Mouse (Mus musculus) neural tube, embryonic 15.5 days (tissue): ENCODE results near the gene Espn. TPM values are rescaled to one million over a fixed set of nuclear protein-coding genes. Genes with fewer than 3 reads are reported as not detected.
A peak's percentile ranks its signal among the peaks of the same experiment; 100 is the strongest.

ENCODE experiments used
- ATAC-seq: fragments of 200-750 bp; cut with Nextera tagmentation; 2 replicates; pipeline ENCODE4 v1.8.0; 2017; ENCODE audit warnings: mild to moderate bottlenecking, moderate TSS enrichment, moderate library complexity; ENCODE audit not compliant: low FRiP score
- H3K27ac ChIP-seq: fragments of 300-500 bp; sonication (generic); replicated peaks from 2 replicates; pipeline ENCODE4 v1.5.1; 2015; ENCODE audit warnings: mild to moderate bottlenecking, inconsistent platforms
- H3K27me3 ChIP-seq: fragments of 300-500 bp; sonication (generic); replicated peaks from 2 replicates; pipeline ENCODE4 v1.6.1; 2015; ENCODE audit warnings: inconsistent platforms
- H3K36me3 ChIP-seq: fragments of 300-500 bp; sonication (generic); 2 replicates; pipeline ENCODE4 v1.6.1; 2015; ENCODE audit warnings: inconsistent platforms
- H3K4me1 ChIP-seq: fragments of 300-500 bp; sonication (generic); 2 replicates; pipeline ENCODE4 v1.6.1; 2015; ENCODE audit warnings: inconsistent platforms
- H3K4me2 ChIP-seq: fragments of 300-500 bp; sonication (generic); 2 replicates; pipeline ENCODE4 v1.6.1; 2015; ENCODE audit warnings: inconsistent platforms, mild to moderate bottlenecking, moderate library complexity
- H3K4me3 ChIP-seq: fragments of 300-500 bp; sonication (generic); replicated peaks from 2 replicates; pipeline ENCODE4 v1.5.1; 2015; ENCODE audit warnings: mild to moderate bottlenecking, inconsistent platforms
- H3K9ac ChIP-seq: fragments of 300-500 bp; sonication (generic); replicated peaks from 2 replicates; pipeline ENCODE4 v1.6.1; 2015; ENCODE audit warnings: mild to moderate bottlenecking, inconsistent platforms
- H3K9me3 ChIP-seq: fragments of 300-500 bp; sonication (generic); replicated peaks from 2 replicates; pipeline ENCODE4 v1.6.1; 2016; ENCODE audit warnings: inconsistent platforms
- WGBS: fragments of 180-500 bp; shearing (Covaris S2); methylation state at CpG from one replicate; pipeline ENCODE4 v1.1.7; 2015; ENCODE audit warnings: mixed read lengths; 5-methylcytosine and 5-hydroxymethylcytosine counted together
- polyA plus RNA-seq: library from polyadenylated mRNA; unstranded; fragments of >200 nt; fragmentation: Nextera tagmentation; extraction: Ambion mirVana; gene quantifications from 2 replicates; pipeline ENCODE4 v1.2.1, GENCODE M21; 2015

Gene Espn
- polyA plus RNA-seq, 1 experiment from 2014 or later = 0.31 TPM

DNA sequence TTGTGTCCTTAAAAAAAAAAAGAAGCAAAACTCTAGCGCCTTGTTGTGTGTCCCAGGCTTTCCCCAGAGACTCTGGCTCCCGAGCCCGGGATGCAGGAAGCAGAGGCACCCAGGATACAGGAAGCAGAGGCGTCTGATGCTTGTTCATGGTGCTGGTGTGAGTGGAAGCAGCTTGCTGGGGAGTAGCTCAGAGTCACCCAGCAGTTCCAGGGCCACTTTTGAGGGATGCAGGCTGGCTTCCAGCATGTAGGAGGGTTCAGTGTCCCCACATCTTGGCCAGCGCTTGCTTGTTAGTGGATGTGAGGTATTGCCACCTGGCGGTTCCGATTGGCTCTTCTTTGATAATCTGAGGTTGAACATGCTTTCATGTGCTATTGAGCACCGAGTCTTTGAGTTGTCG lies 35.0 kb upstream of the Espn start:
- 0 out of 2 replicates have a peak, but pooled peaks cover 2% of the 10 kb centered on the region for H3K36me3 ChIP-seq
- peaks cover 42% of the 10 kb centered on the region for H3K4me1 ChIP-seq
- ATAC-seq = no peak
- no peak overlapping the region for H3K9ac ChIP-seq
- no peak overlapping the region for H3K27ac ChIP-seq
- WGBS = 90% methylated on average over 9 of the region's 9 CpGs
- H3K4me3 ChIP-seq = no peak overlapping the region
- no peaks in the 10 kb centered on the region for H3K27me3 ChIP-seq
- no peaks in the 10 kb centered on the region for H3K9me3 ChIP-seq
- H3K4me2 ChIP-seq = peak overlapping the region; percentile 43; the same call in 1 of the 2 replicates

GRCm38 (mm10) chr4:152186205-152187082 lies 34.3 kb upstream of the Espn start:
- peaks cover 42% of the 10 kb centered on the region for H3K4me1 ChIP-seq
- H3K4me2 ChIP-seq = peak overlapping the region; percentile 43
- H3K27me3 ChIP-seq = no peaks in the 10 kb centered on the region
- 0 out of 2 replicates have a peak, but pooled peaks cover 3% of the 10 kb centered on the region for H3K36me3 ChIP-seq
- peak overlapping the region; percentile 72 for H3K27ac ChIP-seq
- 46% methylated on average over 14 of the region's 14 CpGs for WGBS
- no peak overlapping the region; the same call in 1 of the 2 replicates for H3K9ac ChIP-seq
- no peaks in the 10 kb centered on the region for H3K9me3 ChIP-seq
- ATAC-seq = no peak
- peak overlapping the region; percentile 13 for H3K4me3 ChIP-seq

DNA sequence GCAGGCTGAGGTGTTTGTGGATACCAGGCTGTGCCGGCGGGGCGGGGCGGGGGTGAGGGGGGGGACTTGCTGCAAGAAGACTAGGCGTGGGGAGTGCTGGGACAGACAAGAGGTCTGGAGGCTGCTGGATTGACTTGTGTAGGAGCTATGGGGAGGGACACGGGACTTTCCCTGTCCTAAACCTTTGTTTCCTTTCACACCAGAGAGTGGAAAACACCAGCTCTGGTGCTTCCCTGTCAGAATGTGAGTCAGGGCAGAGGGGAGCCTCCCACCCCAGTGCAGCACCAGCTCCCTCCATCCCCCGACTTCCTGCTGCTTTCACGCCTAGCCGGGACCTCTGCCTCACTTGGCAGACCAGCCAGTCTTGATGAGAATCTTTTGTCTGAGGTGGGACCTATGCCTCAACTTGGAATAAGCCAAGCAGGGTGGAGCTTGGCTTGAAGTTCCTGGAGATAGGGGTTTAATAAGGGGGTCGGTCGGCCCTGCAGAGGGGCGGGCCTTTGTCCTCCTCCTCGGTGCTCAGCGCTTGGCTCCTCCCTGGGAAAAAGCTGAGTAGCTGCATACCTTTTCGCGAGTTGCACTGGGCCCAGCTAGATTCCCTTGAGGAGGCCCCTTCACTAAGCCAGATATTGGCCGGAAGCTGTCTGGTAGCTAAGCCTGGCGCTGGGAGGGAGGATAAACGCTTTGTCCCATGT lies 33.5 kb upstream of the Espn start:
- Histone ChIP-seq H3K9ac (no peak overlapping the region; the same call in 1 of the 2 replicates), H3K9me3 (no peaks in the 10 kb centered on the region), H3K4me2 (peak overlapping the region; percentile 43), H3K27ac (peak overlapping the region; percentile 72), H3K4me3 (peak overlapping the region; percentile 13), H3K27me3 (no peaks in the 10 kb centered on the region), H3K36me3 (peaks cover 5% of the 10 kb centered on the region; the same call in 1 of the 2 replicates), H3K4me1 (peaks cover 40% of the 10 kb centered on the region)
- ATAC-seq = peak; percentile 53
- WGBS = 10% methylated on average over 19 of the region's 19 CpGs

GRCm38 (mm10) chr4:152185137-152185509 lies 33.0 kb upstream of the Espn start:
- peak; percentile 16; the same call in 1 of the 2 replicates for ATAC-seq
- peak overlapping the region; percentile 43 for H3K4me2 ChIP-seq
- H3K9ac ChIP-seq = no peak overlapping the region
- H3K27ac ChIP-seq = peak overlapping the region; percentile 72
- no peaks in the 10 kb centered on the region for H3K9me3 ChIP-seq
- H3K4me1 ChIP-seq = peaks cover 41% of the 10 kb centered on the region
- 0 out of 2 replicates have a peak, but pooled peaks cover under 1% of the 10 kb centered on the region for H3K27me3 ChIP-seq
- 6% methylated on average over 3 of the region's 3 CpGs for WGBS
- no peak overlapping the region for H3K4me3 ChIP-seq
- H3K36me3 ChIP-seq = peaks cover 7% of the 10 kb centered on the region; the same call in 1 of the 2 replicates

- 57% methylated on average over 7 of the region's 7 CpGs for WGBS
These were observed 32.3 kb upstream of the Espn start for GRCm38 (mm10) chr4:152184353-152185035.

GRCm38 (mm10) chr4:152182205-152182604 lies 30.0 kb upstream of the Espn start:
- peaks cover 4% of the 10 kb centered on the region; the same call in 1 of the 2 replicates for H3K27me3 ChIP-seq
- no peak overlapping the region for H3K9ac ChIP-seq
- peaks cover 60% of the 10 kb centered on the region for H3K4me1 ChIP-seq
- H3K4me2 ChIP-seq = no peak overlapping the region
- H3K4me3 ChIP-seq = no peak overlapping the region
- H3K36me3 ChIP-seq = peaks cover 7% of the 10 kb centered on the region; the same call in 1 of the 2 replicates
- H3K9me3 ChIP-seq = no peaks in the 10 kb centered on the region
- no peak for ATAC-seq
- H3K27ac ChIP-seq = no peak overlapping the region
- 95% methylated on average over 10 of the region's 10 CpGs for WGBS

More at GRCm38 (mm10) chr4:152184353-152185035, 32.3 kb upstream of the Espn start:
- no peak overlapping the region for H3K4me2 ChIP-seq
- no peak overlapping the region for H3K4me3 ChIP-seq
- H3K27ac ChIP-seq = peak overlapping the region; percentile 72; the same call in 1 of the 2 replicates
- H3K9me3 ChIP-seq = no peaks in the 10 kb centered on the region
- H3K36me3 ChIP-seq = peaks cover 7% of the 10 kb centered on the region; the same call in 1 of the 2 replicates
- H3K27me3 ChIP-seq = peaks cover 4% of the 10 kb centered on the region; the same call in 1 of the 2 replicates
- H3K4me1 ChIP-seq = peaks cover 45% of the 10 kb centered on the region
- no peak for ATAC-seq
- no peak overlapping the region for H3K9ac ChIP-seq

DNA sequence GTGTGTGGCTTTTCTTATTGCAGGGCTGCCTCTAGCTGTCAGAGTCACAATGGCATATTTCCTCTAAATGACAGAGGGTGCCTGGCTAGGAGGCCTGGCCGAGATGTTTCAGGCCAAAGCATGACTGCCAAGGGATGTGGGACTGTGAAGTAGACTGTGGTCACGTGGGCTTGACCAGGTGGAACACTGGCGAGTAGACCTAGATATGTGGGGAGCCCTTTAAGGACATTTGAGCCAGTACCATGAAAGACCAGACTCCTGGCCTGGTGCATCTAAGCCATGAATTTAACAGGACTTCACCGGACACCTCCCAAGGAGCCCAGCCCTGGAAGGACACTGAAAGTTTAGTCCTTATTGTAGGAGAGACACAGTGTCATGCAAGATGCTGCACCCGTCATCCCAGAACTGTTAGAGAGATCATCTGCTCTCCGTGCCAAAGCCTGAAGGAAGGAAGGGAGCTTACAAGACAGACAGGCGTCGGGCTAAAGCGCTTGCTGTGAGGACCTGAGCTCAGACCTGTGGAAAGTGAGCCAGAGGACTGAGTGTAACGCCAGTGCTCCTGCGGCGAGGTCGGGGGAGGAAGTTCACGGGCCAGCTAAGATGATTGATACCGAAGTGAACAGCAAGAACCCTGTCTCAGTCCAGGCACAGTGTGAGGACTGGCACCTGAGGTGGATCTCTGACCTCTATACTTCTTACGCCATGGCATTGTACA lies 27.9 kb upstream of the Espn start:
- no peak overlapping the region for H3K27ac ChIP-seq
- peak overlapping the region; percentile 82 for H3K9ac ChIP-seq
- H3K4me3 ChIP-seq = peak overlapping the region; percentile 79
- peaks cover 43% of the 10 kb centered on the region for H3K4me1 ChIP-seq
- peaks cover 7% of the 10 kb centered on the region; the same call in 1 of the 2 replicates for H3K36me3 ChIP-seq
- H3K4me2 ChIP-seq = peak overlapping the region; percentile 91
- 84% methylated on average over 16 of the region's 16 CpGs for whole genome bisulfite sequencing
- H3K27me3 ChIP-seq = peaks cover 8% of the 10 kb centered on the region
- H3K9me3 ChIP-seq = no peaks in the 10 kb centered on the region
- no peak for ATAC-seq

- peaks cover 8% of the 10 kb centered on the region for H3K27me3 ChIP-seq
- no peak for ATAC-seq
- peak overlapping the region; percentile 79 for H3K4me3 ChIP-seq
- no peaks in the 10 kb centered on the region for H3K9me3 ChIP-seq
- peak overlapping the region; percentile 82 for H3K9ac ChIP-seq
- peaks cover 34% of the 10 kb centered on the region for H3K4me1 ChIP-seq
- 12% methylated on average over 16 of the region's 16 CpGs for WGBS
- H3K27ac ChIP-seq = peak overlapping the region; percentile 83
- H3K36me3 ChIP-seq = peaks cover 7% of the 10 kb centered on the region; the same call in 1 of the 2 replicates
- H3K4me2 ChIP-seq = peak overlapping the region; percentile 91
These were observed 26.9 kb upstream of the Espn start for GRCm38 (mm10) chr4:152178916-152179705.

DNA sequence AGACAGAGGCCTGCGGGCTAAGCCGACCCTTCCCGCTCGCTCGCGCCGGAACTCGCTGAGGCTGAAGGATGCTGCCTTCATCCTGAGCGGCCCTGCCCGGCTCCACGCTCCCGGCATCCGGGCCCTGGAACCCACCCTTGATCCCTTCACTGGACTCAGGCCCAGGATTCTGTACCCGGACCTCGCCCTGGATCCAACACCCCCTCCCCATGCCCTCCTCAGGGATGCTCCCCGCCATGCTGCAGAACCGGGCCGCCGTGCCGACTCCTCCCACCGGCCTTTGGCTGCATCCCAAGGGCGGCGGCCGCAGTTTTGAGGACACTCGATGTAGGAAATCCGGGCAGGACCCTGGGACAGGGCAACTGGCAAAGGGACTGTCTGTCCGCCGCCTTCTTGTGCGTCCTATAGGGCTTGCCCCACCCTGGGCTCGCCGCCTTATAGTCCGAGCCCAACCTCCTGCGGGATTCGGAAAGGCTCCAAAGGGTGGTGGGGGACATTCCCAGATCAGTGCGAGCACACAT lies 26.2 kb upstream of the Espn start:
- under 1% methylated on average over 35 of the region's 35 CpGs for WGBS
- peaks cover 34% of the 10 kb centered on the region for H3K4me1 ChIP-seq
- H3K27me3 ChIP-seq = peaks cover 12% of the 10 kb centered on the region
- peak; percentile 62 for ATAC-seq
- peak overlapping the region; percentile 82 for H3K9ac ChIP-seq
- peak overlapping the region; percentile 79 for H3K4me3 ChIP-seq
- H3K27ac ChIP-seq = peak overlapping the region; percentile 83
- no peaks in the 10 kb centered on the region for H3K9me3 ChIP-seq
- H3K4me2 ChIP-seq = peak overlapping the region; percentile 91
- H3K36me3 ChIP-seq = peaks cover 7% of the 10 kb centered on the region; the same call in 1 of the 2 replicates
